Mouse (Mus musculus) ES-E14 (cell line): ENCODE measurements around the gene Rnf220.

Source experiments
- HCFC1 ChIP-seq: IDR thresholded peaks from 2 replicates; pipeline ENCODE4 v1.6.1; 2012; ENCODE audit warnings: low read length, inconsistent platforms, borderline replicate concordance; ENCODE audit not compliant: insufficient read depth
- ZC3H11A ChIP-seq: IDR thresholded peaks from 2 replicates; pipeline ENCODE4 v1.6.1; 2012; ENCODE audit warnings: low read depth, mild to moderate bottlenecking, inconsistent platforms, low read length, borderline replicate concordance

GRCm38 (mm10) chr4:117445516-117446207, 51.2 kb downstream of the Rnf220 start:
- TF ChIP-seq ZC3H11A (no peak), HCFC1 (no peak)
